Mouse (Mus musculus) A20 (cell line): ENCODE results near the gene Fam90a1b.
"Not testable (repeated sequence)": the region's sequence is repeated elsewhere in the genome, so short reads cannot be mapped to it uniquely, and the experiment has no call there.

Experiments
- DNase-seq: peaks from one replicate; pipeline ENCODE4 v3.0.0-alpha.2; 2011; ENCODE audit warnings: low read depth, low spot score

Gene Fam90a1b

GRCm38 (mm10) chrX:94366670-94367241, at the start of gene Fam90a1b, which contains the start of gene Apoo:
TSS of gene Fam90a1b (minus strand) at chrX:94366777.
TSS of gene Apoo (plus strand) at chrX:94367117.
- DNase-seq: peak; percentile 95

- DNase-seq: no peak
These were observed 42.4 kb upstream of the Fam90a1b start for GRCm38 (mm10) chrX:94408975-94409374.

GRCm38 (mm10) chrX:94378734-94379133, 12.2 kb upstream of the Fam90a1b start:
- DNase-seq: no peak

- DNase-seq: no peak
These were observed 671 bp upstream of the Fam90a1b start for GRCm38 (mm10) chrX:94367248-94367647.

- DNase-seq: no peak
These were observed 548 bp downstream of the Fam90a1b start for GRCm38 (mm10) chrX:94366029-94366428.

GRCm38 (mm10) chrX:94365381-94365925, 1.1 kb downstream of the Fam90a1b start:
- no peak for DNase-seq

- DNase-seq: not testable (repeated sequence)
These were observed 22.9 kb downstream of the Fam90a1b start for GRCm38 (mm10) chrX:94343638-94344037.

- DNase-seq: no peak
These were observed 45.3 kb downstream of the Fam90a1b start for GRCm38 (mm10) chrX:94321036-94321902.
